Mouse (Mus musculus) forebrain, embryonic 15.5 days (tissue): ENCODE results near the gene Mpv17l2. TPM values are rescaled to one million over a fixed set of nuclear protein-coding genes. Genes with fewer than 3 reads are reported as not detected.
A peak's percentile ranks its signal among the peaks of the same experiment; 100 is the strongest.

Experiments
- ATAC-seq: fragments of 200-750 bp; cut with Nextera tagmentation; replicated peaks from 2 replicates; pipeline ENCODE4 v1.8.0; 2017; ENCODE audit warnings: mild to moderate bottlenecking, moderate TSS enrichment, moderate library complexity
- H3K27ac ChIP-seq: fragments of 300-500 bp; sonication (generic); replicated peaks from 2 replicates; pipeline ENCODE4 v1.5.1; 2015; ENCODE audit warnings: mild to moderate bottlenecking, inconsistent platforms
- H3K27me3 ChIP-seq: fragments of 300-500 bp; sonication (generic); 2 replicates; pipeline ENCODE4 v1.6.1; 2015; ENCODE audit warnings: inconsistent platforms
- H3K36me3 ChIP-seq: fragments of 300-500 bp; sonication (generic); 2 replicates; pipeline ENCODE4 v1.6.1; 2015; ENCODE audit warnings: mild to moderate bottlenecking, inconsistent platforms
- H3K4me1 ChIP-seq: fragments of 300-500 bp; sonication (generic); 2 replicates; pipeline ENCODE4 v1.6.1; 2015; ENCODE audit warnings: inconsistent platforms
- H3K4me2 ChIP-seq: fragments of 300-500 bp; sonication (generic); replicated peaks from 2 replicates; pipeline ENCODE4 v1.6.1; 2015; ENCODE audit warnings: mild to moderate bottlenecking, inconsistent platforms
- H3K4me3 ChIP-seq: fragments of 300-500 bp; sonication (generic); 2 replicates; pipeline ENCODE4 v1.5.1; 2015; ENCODE audit warnings: mild to moderate bottlenecking, inconsistent platforms
- H3K9ac ChIP-seq: fragments of 300-500 bp; sonication (generic); replicated peaks from 2 replicates; pipeline ENCODE4 v1.6.1; 2015; ENCODE audit warnings: mild to moderate bottlenecking, inconsistent platforms
- H3K9me3 ChIP-seq: fragments of 300-500 bp; sonication (generic); 2 replicates; pipeline ENCODE4 v1.6.1; 2016; ENCODE audit warnings: inconsistent platforms
- WGBS: fragments of 180-500 bp; shearing (Covaris S2); methylation state at CpG from one replicate; pipeline ENCODE4 v1.1.7; 2015; ENCODE audit warnings: mixed read lengths; 5-methylcytosine and 5-hydroxymethylcytosine counted together
- polyA plus RNA-seq: library from polyadenylated mRNA; unstranded; fragments of >200 nt; fragmentation: Nextera tagmentation; extraction: Ambion mirVana; gene quantifications from 2 replicates; pipeline ENCODE4 v1.2.1, GENCODE M21; 2015

The Mpv17l2 gene
- polyA plus RNA-seq, 1 experiment from 2014 or later: 51.5 TPM

DNA sequence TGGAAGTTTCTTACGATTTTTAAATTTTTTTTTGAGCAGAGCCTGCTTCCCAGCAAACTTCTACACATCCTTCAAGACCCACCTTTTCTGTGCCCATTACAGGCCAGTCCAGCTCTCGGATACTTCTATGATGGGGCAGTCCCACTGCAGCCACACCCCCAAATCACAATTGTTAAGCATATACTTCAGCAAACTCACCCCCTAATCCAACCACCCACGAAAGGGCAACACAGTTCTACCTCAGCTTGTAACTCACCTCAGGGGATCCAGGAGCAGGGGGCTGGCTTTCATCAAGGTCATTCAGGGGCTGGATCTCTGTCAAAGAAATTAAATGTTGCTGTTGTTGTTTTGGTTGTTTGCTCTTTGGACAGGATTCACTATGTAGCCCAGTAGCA is 26.3 kb upstream of the Mpv17l2 start:
- H3K4me2 ChIP-seq: no peak overlapping the region
- no peak overlapping the region for H3K4me3 ChIP-seq
- no peak overlapping the region for H3K9ac ChIP-seq
- peaks cover 17% of the 10 kb centered on the region for H3K4me1 ChIP-seq
- no peak overlapping the region for H3K27ac ChIP-seq
- H3K27me3 ChIP-seq: no peaks in the 10 kb centered on the region
- H3K36me3 ChIP-seq: peaks cover 57% of the 10 kb centered on the region
- no peaks in the 10 kb centered on the region for H3K9me3 ChIP-seq
- ATAC-seq: no peak
- WGBS: 90% methylated on average over 3 of the region's 3 CpGs

DNA sequence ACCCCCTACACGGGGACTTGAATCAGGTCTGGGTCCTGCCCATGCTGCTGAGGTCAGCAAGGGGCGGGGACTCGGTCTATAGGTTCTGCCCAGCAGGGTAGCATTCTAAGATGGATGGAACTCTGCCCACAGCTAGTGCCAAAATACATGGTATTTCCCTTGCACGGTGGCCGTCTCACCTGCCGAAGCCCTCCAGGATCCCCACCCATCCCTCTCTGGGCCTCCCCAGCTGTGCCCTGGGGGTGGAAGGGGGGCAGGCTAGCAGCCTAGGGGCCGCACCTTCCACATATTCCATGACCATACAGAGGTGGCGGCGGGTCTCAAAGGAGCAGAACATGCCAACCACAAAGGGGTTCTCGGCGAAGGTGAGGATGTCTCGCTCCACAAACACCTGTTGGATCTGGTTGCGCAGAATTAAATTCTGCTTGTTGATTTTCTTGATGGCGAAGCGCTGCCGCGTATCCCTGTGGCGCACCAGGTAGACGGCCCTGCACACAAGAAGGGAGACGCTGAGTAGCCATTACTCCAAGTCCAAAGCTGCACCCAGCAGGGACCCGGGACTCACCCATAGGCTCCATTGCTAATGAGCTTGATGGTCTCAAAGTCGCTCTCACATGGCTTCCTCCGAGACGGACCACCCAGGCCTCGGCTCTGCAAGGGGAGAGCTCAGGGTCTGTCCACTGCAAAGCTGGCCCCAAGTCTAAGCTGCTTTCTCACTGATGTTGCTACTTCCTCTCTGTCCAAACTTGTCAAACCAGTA is 25.7 kb upstream of the Mpv17l2 start:
- H3K27ac ChIP-seq: no peak overlapping the region
- H3K4me1 ChIP-seq: peaks cover 11% of the 10 kb centered on the region
- no peak overlapping the region for H3K4me2 ChIP-seq
- H3K36me3 ChIP-seq: peaks cover 61% of the 10 kb centered on the region
- H3K27me3 ChIP-seq: no peaks in the 10 kb centered on the region
- no peak overlapping the region for H3K9ac ChIP-seq
- no peak overlapping the region for H3K4me3 ChIP-seq
- H3K9me3 ChIP-seq: no peaks in the 10 kb centered on the region
- ATAC-seq: no peak
- WGBS: 87% methylated on average over 25 of the region's 25 CpGs

GRCm38 (mm10) chr8:70780093-70780492 is 19.3 kb upstream of the Mpv17l2 start:
- Histone ChIP-seq H3K9ac (no peak overlapping the region), H3K36me3 (peaks cover 55% of the 10 kb centered on the region), H3K4me1 (peaks cover 21% of the 10 kb centered on the region), H3K9me3 (no peaks in the 10 kb centered on the region), H3K27ac (no peak overlapping the region), H3K4me3 (no peak overlapping the region), H3K4me2 (no peak overlapping the region), H3K27me3 (no peaks in the 10 kb centered on the region)
- 77% methylated on average over 11 of the region's 11 CpGs for WGBS
- ATAC-seq: no peak

- no peaks in the 10 kb centered on the region for H3K9me3 ChIP-seq
- WGBS: under 1% methylated on average over 94 of the region's 94 CpGs
- peaks cover 46% of the 10 kb centered on the region for H3K4me1 ChIP-seq
- H3K4me3 ChIP-seq: peak within 1 kb of the TSS; percentile 99
- peak within 1 kb of the TSS; percentile 99 for H3K9ac ChIP-seq
- H3K27ac ChIP-seq: peak within 1 kb of the TSS; percentile 99
- ATAC-seq: peak; percentile 94
- peaks cover 47% of the 10 kb centered on the region for H3K36me3 ChIP-seq
- no peaks in the 10 kb centered on the region for H3K27me3 ChIP-seq
- H3K4me2 ChIP-seq: peak within 1 kb of the TSS; percentile 80
Observed at GRCm38 (mm10) chr8:70776496-70777444, 16.0 kb upstream of the Mpv17l2 start, which contains the start of gene Pik3r2. Gene Pik3r2, minus strand, starts transcription at chr8:70776713.

- no peaks in the 10 kb centered on the region for H3K9me3 ChIP-seq
- peaks cover 49% of the 10 kb centered on the region for H3K36me3 ChIP-seq
- H3K27ac ChIP-seq: peak overlapping the region; percentile 99
- H3K4me2 ChIP-seq: peak overlapping the region; percentile 80
- H3K4me3 ChIP-seq: peak overlapping the region; percentile 99
- WGBS: 1% methylated on average over 34 of the region's 34 CpGs
- peak overlapping the region; percentile 99 for H3K9ac ChIP-seq
- no peaks in the 10 kb centered on the region for H3K27me3 ChIP-seq
- peak; percentile 36 for ATAC-seq
- peaks cover 46% of the 10 kb centered on the region for H3K4me1 ChIP-seq
Observed at GRCm38 (mm10) chr8:70775851-70776495, 15.2 kb upstream of the Mpv17l2 start.

DNA sequence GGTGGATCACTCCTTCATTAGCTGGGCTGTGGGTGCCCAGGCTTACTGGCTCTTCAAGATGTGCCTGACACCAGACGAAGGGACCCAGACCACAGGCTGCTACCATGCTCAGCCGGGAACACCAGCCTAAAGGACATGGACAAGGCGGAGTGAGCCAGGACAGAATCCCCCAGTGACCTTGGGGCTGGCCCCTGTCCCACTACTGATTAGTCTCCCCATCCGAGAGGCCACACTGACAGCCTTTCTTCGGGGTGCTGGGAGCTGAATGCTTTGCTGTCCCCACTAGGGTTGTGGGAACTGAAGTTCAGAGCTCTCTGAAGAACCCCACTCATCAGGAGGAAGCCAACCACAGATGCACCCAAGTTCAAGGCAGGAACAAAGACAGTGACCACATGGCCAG is 14.5 kb upstream of the Mpv17l2 start:
- Histone ChIP-seq H3K4me2 (peak overlapping the region; percentile 80), H3K4me3 (peak overlapping the region; percentile 99), H3K4me1 (peaks cover 46% of the 10 kb centered on the region), H3K27ac (peak overlapping the region; percentile 69; the same call in 1 of the 2 replicates), H3K27me3 (no peaks in the 10 kb centered on the region), H3K9me3 (no peaks in the 10 kb centered on the region), H3K36me3 (peaks cover 49% of the 10 kb centered on the region), H3K9ac (peak overlapping the region; percentile 99)
- no peak for ATAC-seq
- WGBS: 86% methylated on average over 5 of the region's 5 CpGs

DNA sequence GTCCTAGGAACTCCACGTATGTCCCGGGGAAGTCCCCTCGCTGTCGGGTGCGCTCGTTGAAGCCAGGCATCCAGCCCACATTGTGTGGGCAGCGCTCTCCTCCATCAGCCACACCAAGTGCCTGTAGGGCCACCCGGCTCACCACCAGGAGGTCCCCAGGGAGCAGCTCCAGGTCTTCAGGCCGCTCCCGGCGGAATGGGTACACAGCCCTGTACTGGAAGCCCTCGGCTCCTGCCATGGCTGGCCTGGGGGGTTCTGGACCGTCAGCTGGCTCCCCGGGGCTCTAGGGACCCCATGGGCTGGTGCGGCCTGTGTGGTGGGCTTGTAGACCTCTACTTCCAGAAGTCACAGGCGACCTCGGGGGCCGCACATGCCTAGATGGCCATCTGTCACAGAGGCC is 14.0 kb upstream of the Mpv17l2 start:
- no peak for ATAC-seq
- peak overlapping the region; percentile 69 for H3K27ac ChIP-seq
- H3K36me3 ChIP-seq: peaks cover 49% of the 10 kb centered on the region
- WGBS: 93% methylated on average over 18 of the region's 18 CpGs
- H3K4me2 ChIP-seq: peak overlapping the region; percentile 80; the same call in 1 of the 2 replicates
- no peaks in the 10 kb centered on the region for H3K27me3 ChIP-seq
- peaks cover 46% of the 10 kb centered on the region for H3K4me1 ChIP-seq
- no peaks in the 10 kb centered on the region for H3K9me3 ChIP-seq
- H3K4me3 ChIP-seq: peak overlapping the region; percentile 99; the same call in 1 of the 2 replicates
- peak overlapping the region; percentile 31 for H3K9ac ChIP-seq

- H3K27me3 ChIP-seq: no peaks in the 10 kb centered on the region
- no peak for ATAC-seq
- 0 out of 2 replicates have a peak overlapping the region, but pooled peaks have one; percentile 2 for H3K9ac ChIP-seq
- H3K9me3 ChIP-seq: no peaks in the 10 kb centered on the region
- peak overlapping the region; percentile 14; the same call in 1 of the 2 replicates for H3K4me2 ChIP-seq
- peaks cover 48% of the 10 kb centered on the region for H3K36me3 ChIP-seq
- H3K4me3 ChIP-seq: 0 out of 2 replicates have a peak overlapping the region, but pooled peaks have one; percentile 13
- peak overlapping the region; percentile 69 for H3K27ac ChIP-seq
- H3K4me1 ChIP-seq: peaks cover 46% of the 10 kb centered on the region
- 45% methylated on average over 9 of the region's 9 CpGs for WGBS
Observed at GRCm38 (mm10) chr8:70773833-70774232, 13.1 kb upstream of the Mpv17l2 start.

GRCm38 (mm10) chr8:70773410-70773809 is 12.7 kb upstream of the Mpv17l2 start:
- Histone ChIP-seq H3K4me1 (peaks cover 43% of the 10 kb centered on the region), H3K9me3 (no peaks in the 10 kb centered on the region), H3K4me2 (peak overlapping the region; percentile 14; the same call in 1 of the 2 replicates), H3K36me3 (peaks cover 49% of the 10 kb centered on the region), H3K9ac (0 out of 2 replicates have a peak overlapping the region, but pooled peaks have one; percentile 2), H3K4me3 (0 out of 2 replicates have a peak overlapping the region, but pooled peaks have one; percentile 13), H3K27me3 (no peaks in the 10 kb centered on the region), H3K27ac (peak overlapping the region; percentile 69)
- no peak for ATAC-seq
- WGBS: 54% methylated on average over 5 of the region's 5 CpGs

DNA sequence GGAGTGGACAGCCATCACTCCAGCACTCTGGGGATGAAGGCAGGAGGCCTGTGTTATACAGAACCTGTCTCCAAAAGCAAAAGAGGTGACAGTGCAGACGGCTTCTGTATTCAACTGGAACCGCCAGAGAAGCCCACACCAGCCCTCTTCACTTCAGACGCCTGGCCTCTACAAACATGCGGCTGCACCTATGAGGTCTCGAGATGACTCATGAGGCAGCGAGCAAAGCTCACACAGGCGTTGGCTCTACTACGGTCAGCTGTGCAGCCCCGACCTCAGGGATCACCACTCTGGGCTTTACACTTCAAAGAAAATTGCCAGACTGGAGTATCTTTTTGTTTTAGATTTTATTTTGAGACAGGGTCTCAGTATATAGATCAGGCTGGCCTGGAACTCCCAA is 12.1 kb upstream of the Mpv17l2 start:
- Histone ChIP-seq H3K4me1 (peaks cover 38% of the 10 kb centered on the region), H3K9me3 (no peaks in the 10 kb centered on the region), H3K27me3 (no peaks in the 10 kb centered on the region), H3K9ac (no peak overlapping the region), H3K4me3 (no peak overlapping the region), H3K4me2 (no peak overlapping the region), H3K36me3 (peaks cover 53% of the 10 kb centered on the region), H3K27ac (peak overlapping the region; percentile 69)
- 89% methylated on average over 9 of the region's 9 CpGs for WGBS
- ATAC-seq: no peak

DNA sequence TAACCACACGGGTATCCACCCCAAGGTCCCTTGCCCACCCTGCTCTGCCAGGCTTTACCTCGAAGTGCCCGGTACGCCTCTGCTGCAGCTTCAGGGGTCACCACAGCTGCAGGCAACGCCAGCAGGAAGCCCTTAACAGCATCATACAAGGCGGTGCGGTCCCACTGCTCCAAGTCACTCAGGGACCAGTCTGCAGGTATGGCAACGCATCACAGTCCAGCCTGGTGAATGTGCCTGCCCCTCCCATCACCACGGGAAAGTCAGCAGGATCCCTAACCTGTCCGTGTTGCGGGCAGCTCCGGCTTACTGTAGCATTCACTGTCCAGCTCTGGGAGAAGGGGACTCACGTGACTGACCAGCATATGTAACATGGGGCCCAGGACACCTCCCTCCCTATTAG is 11.3 kb upstream of the Mpv17l2 start:
- H3K4me1 ChIP-seq: peaks cover 33% of the 10 kb centered on the region
- no peaks in the 10 kb centered on the region for H3K9me3 ChIP-seq
- H3K4me2 ChIP-seq: no peak overlapping the region
- H3K4me3 ChIP-seq: no peak overlapping the region
- H3K36me3 ChIP-seq: peaks cover 55% of the 10 kb centered on the region
- H3K27ac ChIP-seq: no peak overlapping the region
- 95% methylated on average over 13 of the region's 13 CpGs for WGBS
- no peaks in the 10 kb centered on the region for H3K27me3 ChIP-seq
- ATAC-seq: no peak
- H3K9ac ChIP-seq: no peak overlapping the region
